Mouse (Mus musculus): ENCODE results near the gene 4932414N04Rik. TPM values are rescaled to one million over a fixed set of nuclear protein-coding genes. Genes with fewer than 3 reads are reported as not detected.
"Not testable (repeated sequence)": the region's sequence is repeated elsewhere in the genome, so short reads cannot be mapped to it uniquely, and the experiment has no call there.

Gene 4932414N04Rik
- polyA plus RNA-seq (2016; fragmentation: Nextera tagmentation; extraction: Ambion mirVana), result not detected in 2 replicates

GRCm38 (mm10) chr2:68656186-68656585, at the start of gene 4932414N04Rik:
Gene 4932414N04Rik, plus strand, starts transcription at chr2:68656486.
- not testable (repeated sequence) for H3K4me2 ChIP-seq (replicated peaks); ATAC-seq (ENCODE audit: insufficient number of reproducible peaks, insufficient read depth, low FRiP score, low TSS enrichment); H3K9ac ChIP-seq; H3K27ac ChIP-seq; H3K4me1 ChIP-seq; H3K27me3 ChIP-seq; H3K9me3 ChIP-seq; H3K36me3 ChIP-seq; H3K4me3 ChIP-seq
- 80% methylated on average over 2 of the region's 5 CpGs for WGBS

DNA sequence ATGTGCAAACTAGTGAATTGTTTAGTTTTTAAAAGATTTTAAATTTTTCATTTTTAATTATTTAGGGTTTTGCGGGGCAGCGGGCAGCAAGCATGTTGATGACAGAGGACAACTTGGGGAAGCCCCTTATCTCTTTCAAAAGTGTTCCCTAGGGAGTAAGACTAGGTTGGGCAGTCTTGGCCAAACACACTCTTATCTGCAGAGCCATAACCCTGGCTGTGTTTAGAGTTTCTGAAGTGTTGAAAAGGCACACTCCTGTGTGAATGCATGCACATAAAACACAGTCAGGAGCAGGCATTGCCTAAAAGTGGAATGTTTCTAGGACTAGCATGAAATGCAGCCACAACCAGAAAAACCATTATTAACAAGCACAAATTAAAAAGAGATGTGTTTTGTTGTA, 75.9 kb downstream of the 4932414N04Rik start:
- Histone ChIP-seq H3K9me3 (no peaks in the 10 kb centered on the region), H3K27me3 (no peaks in the 10 kb centered on the region), H3K9ac (no peak overlapping the region), H3K36me3 (no peaks in the 10 kb centered on the region), H3K4me3 (no peak overlapping the region), H3K27ac (no peak overlapping the region), H3K4me1 (no peaks in the 10 kb centered on the region), H3K4me2 (replicated peaks) (no peak overlapping the region)
- WGBS, result 79% methylated on average over 2 of the region's 2 CpGs
- ATAC-seq (ENCODE audit: insufficient number of reproducible peaks, insufficient read depth, low FRiP score, low TSS enrichment), result no peak

DNA sequence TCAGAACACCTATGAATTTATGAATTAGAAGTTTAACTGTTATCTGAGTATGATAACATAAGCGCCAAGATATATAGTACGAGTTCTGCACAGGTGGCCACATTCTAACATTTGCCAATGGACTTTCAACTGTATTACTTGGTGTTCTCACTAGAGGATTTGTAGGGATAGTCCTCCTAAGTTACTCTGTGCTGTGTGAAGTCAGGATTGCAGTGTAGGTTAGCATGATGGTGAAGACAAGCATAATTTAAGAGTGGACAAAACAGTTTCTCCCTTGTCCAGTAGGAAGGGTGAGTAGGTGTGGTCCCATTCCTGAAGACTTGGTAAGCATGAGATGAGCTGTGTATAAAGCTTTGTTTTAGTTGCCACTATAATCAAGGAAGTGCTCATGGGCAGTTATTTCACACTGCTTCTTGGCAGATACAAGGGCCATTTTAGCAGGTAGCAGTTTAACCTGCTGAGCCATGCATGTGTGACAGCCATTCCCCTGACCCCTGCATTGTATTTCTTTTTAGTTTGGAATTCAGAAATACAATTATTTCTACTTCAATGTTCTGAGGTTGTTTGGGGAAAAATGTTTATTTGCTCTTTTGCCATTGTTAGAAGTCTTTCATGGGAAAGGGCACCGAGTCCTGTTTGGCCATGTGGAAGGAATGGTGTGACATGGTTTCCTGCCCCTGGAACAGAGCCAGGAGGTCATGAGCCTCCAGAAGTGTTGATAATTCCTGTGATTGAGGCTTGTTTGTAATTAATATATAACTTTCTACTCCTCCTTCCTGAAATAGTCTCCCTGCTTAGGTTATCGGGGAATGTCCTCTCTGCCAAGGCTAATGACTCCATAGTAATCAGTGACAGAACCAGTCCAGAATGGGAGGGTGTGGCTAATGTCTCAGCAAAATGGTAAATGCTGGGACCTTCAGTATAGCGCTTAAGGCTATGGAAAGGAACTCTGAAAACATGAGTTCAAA, 83.8 kb downstream of the 4932414N04Rik start:
- no peak for ATAC-seq (ENCODE audit: insufficient number of reproducible peaks, insufficient read depth, low FRiP score, low TSS enrichment)
- Histone ChIP-seq H3K36me3 (no peaks in the 10 kb centered on the region), H3K9ac (no peak overlapping the region), H3K4me3 (no peak overlapping the region), H3K4me2 (replicated peaks) (no peak overlapping the region), H3K27me3 (no peaks in the 10 kb centered on the region), H3K4me1 (no peaks in the 10 kb centered on the region), H3K9me3 (no peaks in the 10 kb centered on the region), H3K27ac (no peak overlapping the region)
- 88% methylated on average over 5 of the region's 5 CpGs for WGBS

DNA sequence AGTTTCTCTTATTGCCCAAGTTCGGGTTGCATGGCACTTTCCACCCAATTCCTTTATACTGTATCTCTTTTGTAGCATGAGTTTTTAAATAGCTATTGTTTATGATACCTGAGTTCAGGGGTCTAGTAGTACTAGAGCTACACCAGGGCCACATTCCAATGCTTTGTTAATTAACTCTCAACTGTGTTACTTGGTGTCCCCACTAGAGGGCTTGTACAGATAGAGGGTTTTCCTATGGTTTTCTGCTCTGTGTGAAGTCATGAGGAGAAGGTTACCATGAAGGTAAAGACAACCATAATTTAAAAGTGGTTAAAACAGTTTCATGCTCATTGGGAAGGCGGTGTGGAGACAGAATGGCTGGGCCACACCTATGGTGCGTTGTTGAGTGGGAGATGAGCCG, 88.3 kb downstream of the 4932414N04Rik start:
- no peaks in the 10 kb centered on the region for H3K27me3 ChIP-seq
- no peak for ATAC-seq (ENCODE audit: insufficient number of reproducible peaks, insufficient read depth, low FRiP score, low TSS enrichment)
- H3K4me3 ChIP-seq, result no peak overlapping the region
- no peak overlapping the region for H3K27ac ChIP-seq
- H3K9ac ChIP-seq, result no peak overlapping the region
- H3K36me3 ChIP-seq, result no peaks in the 10 kb centered on the region
- no peaks in the 10 kb centered on the region for H3K4me1 ChIP-seq
- H3K4me2 ChIP-seq (replicated peaks), result no peak overlapping the region
- no peaks in the 10 kb centered on the region for H3K9me3 ChIP-seq
- 77% methylated on average over 4 of the region's 4 CpGs for WGBS

GRCm38 (mm10) chr2:68756179-68756578, 99.9 kb downstream of the 4932414N04Rik start:
- Histone ChIP-seq H3K27ac (no peak overlapping the region), H3K36me3 (no peaks in the 10 kb centered on the region), H3K4me2 (replicated peaks) (no peak overlapping the region), H3K9ac (no peak overlapping the region), H3K4me1 (no peaks in the 10 kb centered on the region), H3K4me3 (no peak overlapping the region), H3K27me3 (no peaks in the 10 kb centered on the region), H3K9me3 (no peaks in the 10 kb centered on the region)
- no peak for ATAC-seq (ENCODE audit: insufficient number of reproducible peaks, insufficient read depth, low FRiP score, low TSS enrichment)
- 70% methylated on average over 4 of the region's 4 CpGs for whole genome bisulfite sequencing

DNA sequence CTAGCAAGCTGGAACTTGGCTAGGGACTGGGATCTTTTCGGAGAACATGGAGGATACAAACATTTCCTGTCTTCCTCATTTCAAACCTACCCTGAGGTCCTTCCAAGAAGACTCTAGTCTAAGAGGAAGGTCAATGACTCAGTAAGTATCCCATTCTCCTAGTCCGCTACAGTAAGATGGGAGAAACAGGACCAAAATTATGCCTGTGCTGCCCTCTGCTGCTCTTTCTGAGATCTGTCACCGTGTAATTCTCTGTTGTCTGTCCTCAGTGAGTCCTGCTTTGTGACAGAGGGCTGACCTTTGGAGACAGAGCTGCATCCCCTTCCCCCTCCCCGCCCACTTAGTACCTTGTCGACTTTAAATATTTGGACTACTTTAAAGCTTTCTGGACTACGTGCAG, 100.5 kb downstream of the 4932414N04Rik start:
- Histone ChIP-seq H3K27ac (no peak overlapping the region), H3K4me2 (replicated peaks) (no peak overlapping the region), H3K9ac (no peak overlapping the region), H3K4me3 (no peak overlapping the region), H3K36me3 (no peaks in the 10 kb centered on the region), H3K9me3 (no peaks in the 10 kb centered on the region), H3K27me3 (no peaks in the 10 kb centered on the region), H3K4me1 (no peaks in the 10 kb centered on the region)
- ATAC-seq (ENCODE audit: insufficient number of reproducible peaks, insufficient read depth, low FRiP score, low TSS enrichment), result no peak
- 15% methylated on average over 6 of the region's 6 CpGs for WGBS

GRCm38 (mm10) chr2:68765371-68765770, 109.1 kb downstream of the 4932414N04Rik start:
- ATAC-seq (ENCODE audit: insufficient number of reproducible peaks, insufficient read depth, low FRiP score, low TSS enrichment), result no peak
- no peaks in the 10 kb centered on the region for H3K4me1 ChIP-seq
- H3K36me3 ChIP-seq, result no peaks in the 10 kb centered on the region
- H3K9ac ChIP-seq, result no peak overlapping the region
- H3K4me3 ChIP-seq, result no peak overlapping the region
- WGBS, result 75% methylated on average over 1 of the region's 1 CpGs
- no peaks in the 10 kb centered on the region for H3K27me3 ChIP-seq
- no peak overlapping the region for H3K4me2 ChIP-seq (replicated peaks)
- no peaks in the 10 kb centered on the region for H3K9me3 ChIP-seq
- no peak overlapping the region for H3K27ac ChIP-seq

DNA sequence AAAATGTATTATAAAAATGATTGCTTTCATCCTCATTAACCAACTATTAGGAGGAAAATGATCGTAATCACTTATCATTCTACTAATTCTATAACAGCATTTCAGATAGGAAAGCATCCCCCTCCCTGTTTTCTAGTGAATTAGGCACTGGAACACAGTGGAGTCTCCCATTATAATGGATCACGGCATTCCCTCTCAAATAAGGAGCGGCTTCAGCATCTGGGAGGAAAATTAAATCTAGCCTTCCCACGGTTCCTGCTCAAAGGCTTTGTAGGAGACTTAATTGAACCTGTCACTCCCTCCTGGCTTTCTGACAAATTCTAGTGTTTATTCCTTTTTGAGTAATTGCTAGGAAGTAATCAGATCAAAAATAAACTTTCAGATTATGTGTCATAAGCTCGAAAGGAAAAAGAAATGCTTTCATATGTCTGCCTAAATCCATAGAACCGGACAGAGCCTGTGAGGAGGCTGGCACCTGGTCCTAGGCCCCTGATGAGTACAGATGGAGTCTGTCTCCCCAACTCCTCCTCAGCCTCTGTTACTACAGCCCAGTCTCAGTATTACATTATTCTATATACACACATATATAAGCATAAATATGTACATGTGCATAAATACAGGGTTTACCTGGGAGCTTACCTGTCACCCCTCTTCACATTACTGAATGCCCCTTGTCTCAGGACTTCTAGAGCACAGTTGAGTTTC, 111.1 kb downstream of the 4932414N04Rik start:
- Histone ChIP-seq H3K4me1 (no peaks in the 10 kb centered on the region), H3K36me3 (no peaks in the 10 kb centered on the region), H3K4me3 (no peak overlapping the region), H3K4me2 (replicated peaks) (no peak overlapping the region), H3K9ac (no peak overlapping the region), H3K27ac (no peak overlapping the region), H3K9me3 (no peaks in the 10 kb centered on the region), H3K27me3 (no peaks in the 10 kb centered on the region)
- 53% methylated on average over 6 of the region's 6 CpGs for WGBS
- no peak for ATAC-seq (ENCODE audit: insufficient number of reproducible peaks, insufficient read depth, low FRiP score, low TSS enrichment)

- peak overlapping the region; percentile 63 for H3K27ac ChIP-seq
- peak overlapping the region; percentile 41 for H3K4me2 ChIP-seq (replicated peaks)
- H3K36me3 ChIP-seq, result no peaks in the 10 kb centered on the region
- WGBS, result 36% methylated on average over 16 of the region's 16 CpGs
- H3K27me3 ChIP-seq, result no peaks in the 10 kb centered on the region
- ATAC-seq (ENCODE audit: insufficient number of reproducible peaks, insufficient read depth, low FRiP score, low TSS enrichment), result no peak
- peak overlapping the region; percentile 16; the same call in 1 of the 2 replicates for H3K9ac ChIP-seq
- peaks cover 7% of the 10 kb centered on the region; the same call in 1 of the 2 replicates for H3K4me1 ChIP-seq
- no peaks in the 10 kb centered on the region for H3K9me3 ChIP-seq
- peak overlapping the region; percentile 3; the same call in 1 of the 2 replicates for H3K4me3 ChIP-seq
Observed at GRCm38 (mm10) chr2:68782268-68783132, 126.2 kb downstream of the 4932414N04Rik start.

GRCm38 (mm10) chr2:68783664-68784063, 127.4 kb downstream of the 4932414N04Rik start:
- not testable (repeated sequence) for ATAC-seq (ENCODE audit: insufficient number of reproducible peaks, insufficient read depth, low FRiP score, low TSS enrichment)
- 89% methylated on average over 8 of the region's 8 CpGs for WGBS

DNA sequence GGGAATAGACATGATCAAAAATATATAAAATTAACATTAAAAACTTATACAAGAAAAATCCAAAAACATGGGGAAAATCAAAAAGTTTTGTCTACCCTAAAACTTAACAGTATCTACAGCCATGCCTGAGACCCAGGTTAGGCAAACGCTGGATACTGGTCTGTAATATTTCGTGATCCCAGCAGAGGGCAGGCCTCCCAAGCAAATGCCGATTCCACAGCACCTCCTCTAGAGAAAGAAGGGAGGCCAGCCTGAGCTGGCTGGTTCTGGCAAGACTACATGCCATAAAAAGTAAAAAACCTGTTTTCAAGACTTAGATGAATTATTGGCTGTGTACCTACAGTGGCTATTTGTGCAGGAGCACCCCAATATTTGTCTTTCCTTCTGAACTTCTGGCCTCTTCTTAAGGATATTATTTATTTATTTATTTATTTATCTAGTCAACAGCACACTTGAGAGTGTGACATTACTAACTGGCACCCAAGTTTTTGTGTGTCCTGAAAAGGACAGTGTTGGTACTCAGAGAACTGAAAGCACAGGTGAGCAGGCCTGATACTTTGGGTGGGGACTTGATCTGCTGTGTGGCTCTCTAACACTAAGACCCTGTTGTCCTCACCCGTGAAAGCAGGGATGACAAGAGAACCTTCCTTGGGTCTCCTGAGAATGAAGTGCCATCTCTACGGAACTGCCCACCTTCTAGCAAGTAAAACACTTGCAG, 128.6 kb downstream of the 4932414N04Rik start:
- Histone ChIP-seq H3K4me3 (no peak overlapping the region), H3K36me3 (no peaks in the 10 kb centered on the region), H3K4me2 (replicated peaks) (no peak overlapping the region), H3K9me3 (no peaks in the 10 kb centered on the region), H3K27me3 (no peaks in the 10 kb centered on the region), H3K9ac (no peak overlapping the region), H3K27ac (no peak overlapping the region), H3K4me1 (peaks cover 7% of the 10 kb centered on the region; the same call in 1 of the 2 replicates)
- ATAC-seq (ENCODE audit: insufficient number of reproducible peaks, insufficient read depth, low FRiP score, low TSS enrichment), result peak; percentile 66
- 32% methylated on average over 5 of the region's 5 CpGs for WGBS

More at GRCm38 (mm10) chr2:68783664-68784063, 127.4 kb downstream of the 4932414N04Rik start:
- H3K4me1 ChIP-seq; H3K36me3 ChIP-seq; H3K9ac ChIP-seq; H3K4me3 ChIP-seq; H3K4me2 ChIP-seq (replicated peaks); H3K9me3 ChIP-seq; H3K27me3 ChIP-seq; H3K27ac ChIP-seq: not testable (repeated sequence)
